In genomic region chr7:101422069-101422468, GRCm38 (mm10) we compare ENCODE assay signal across 10 mouse cellular contexts. TPM values are rescaled to one million over a fixed set of nuclear protein-coding genes. Genes with fewer than 3 reads are reported as not detected.
A peak's percentile ranks its signal among the peaks of the same experiment; 100 is the strongest.
DNase-seq lines count a peak whose midpoint lies in the region; ATAC-seq and TF ChIP-seq lines count a peak whose summit lies in the region.
"Had no signal": no experiment of that assay in that cellular context is flagged by ENCODE, and none has a peak within 500 bp of the region (broad histone marks: within the 10 kb centered on the region; RNA-seq: fewer than 3 reads in every experiment).

No protein-coding gene starts in this region.

- H3K36me3 ChIP-seq in limb, embryonic 14.5 days (ENCODE audit: control insufficient read depth, insufficient read depth, low read length): no peaks in the 10 kb centered on the region
- H3K36me3 ChIP-seq: embryonic facial prominence, embryonic 13.5 days; limb, embryonic 13.5 days had no signal

- 54% methylated on average over 3 of the region's 3 CpGs for WGBS in limb, embryonic 14.5 days

- H3K27ac ChIP-seq in limb, embryonic 14.5 days (replicated peaks; ENCODE audit: low read depth, low read length): no peak overlapping the region
- H3K27ac ChIP-seq: embryonic facial prominence, embryonic 13.5 days; limb, embryonic 13.5 days had no signal

- no peaks in the 10 kb centered on the region for H3K27me3 ChIP-seq in limb, embryonic 14.5 days (ENCODE audit: control insufficient read depth, insufficient read depth, low read length)

- intact Hi-C loops in heart, postnatal 10 days (cut with DNase I): no loop called here
- intact Hi-C loops in heart, postnatal 36 days (cut with DNase I): no loop called here
- intact Hi-C loops in gastrocnemius, postnatal 14 days (cut with DNase I; ENCODE audit: low total_unique reads): loop anchor here (10.0 kb wide), 1 partner anchor 193 kb away; no protein-coding TSS in a partner anchor

- H3K9me3 ChIP-seq in limb, embryonic 14.5 days (ENCODE audit: control insufficient read depth, low read length): no peaks in the 10 kb centered on the region
- H3K9me3 ChIP-seq: embryonic facial prominence, embryonic 13.5 days; limb, embryonic 13.5 days had no signal

- no peak overlapping the region for H3K9ac ChIP-seq in limb, embryonic 14.5 days (ENCODE audit: low read depth, low read length, severe bottlenecking)
- H3K9ac ChIP-seq: embryonic facial prominence, embryonic 13.5 days; limb, embryonic 13.5 days had no signal

- no peak overlapping the region for H3K4me2 ChIP-seq in limb, embryonic 14.5 days (replicated peaks; ENCODE audit: low read depth, low read length, severe bottlenecking)
- H3K4me2 ChIP-seq: embryonic facial prominence, embryonic 13.5 days; limb, embryonic 13.5 days had no signal

- no peak for TF ChIP-seq POLR2A in limb, embryonic 14.5 days (IDR thresholded peaks at IDR 0.05; ENCODE audit: borderline replicate concordance, extremely low read depth, insufficient read depth, insufficient read length)

- ATAC-seq in limb, embryonic 14.5 days (ENCODE audit: low FRiP score, low read depth): 0 out of 2 replicates have a peak, but pooled peaks have one; percentile 38

- DNase-seq in heart, postnatal 10 days: peak; percentile 37 to 58
- DNase-seq in heart, postnatal 36 days: no peak
- peak; percentile 57 for DNase-seq in 3T3-L1 (ENCODE audit: low read depth, low spot score)
- DNase-seq in embryo, embryonic 9.5 days (ENCODE audit: extremely low spot score): peak; percentile 31
- peak; percentile 83 for DNase-seq in limb, embryonic 14.5 days (ENCODE audit: low spot score)
- no peak for DNase-seq in cerebellum, postnatal 36 days
- no peak for DNase-seq in cerebellum, adult 18-20 months
- DNase-seq in gastrocnemius, postnatal 14 days: no peak

- no peak overlapping the region for H3K4me3 ChIP-seq in limb, embryonic 14.5 days (replicated peaks; ENCODE audit: low read length)
- H3K4me3 ChIP-seq: embryonic facial prominence, embryonic 13.5 days; limb, embryonic 13.5 days had no signal

- no peaks in the 10 kb centered on the region for H3K4me1 ChIP-seq in limb, embryonic 14.5 days (ENCODE audit: control insufficient read depth, insufficient read depth, low read length)
- H3K4me1 ChIP-seq: embryonic facial prominence, embryonic 13.5 days; limb, embryonic 13.5 days had no signal

RNA-seq across cellular contexts. Expression of gene Pde2a, which starts 0.6 kb away (rescaled TPM):
- total RNA-seq in heart, postnatal 10 days (2021): 10 to 100 TPM; 65.2 to 70.1 TPM
- 10 to 100 TPM; 51.8 to 74.3 TPM for total RNA-seq in heart, postnatal 36 days (2021)
- polyA plus RNA-seq in limb, embryonic 14.5 days (2012; rRNA removed): 11.8 and 12.7 TPM in 2 replicates
- 4.9 and 10.5 TPM in 2 replicates for polyA plus RNA-seq in limb, embryonic 14.5 days (2014; fragmentation: Nextera tagmentation; extraction: Ambion mirVana)
- 10 to 100 TPM; 35.1 to 37.3 TPM for total RNA-seq in gastrocnemius, postnatal 14 days (2021)

RNA-seq across cellular contexts. Expression of gene Gm45837, which starts 11.4 kb away (rescaled TPM):
- not detected for total RNA-seq in heart, postnatal 10 days (2021)
- not detected for total RNA-seq in heart, postnatal 36 days (2021)
- 0.41 and 0.93 TPM in 2 replicates for polyA plus RNA-seq in limb, embryonic 14.5 days (2012; rRNA removed)
- 7.5 and 8.8 TPM in 2 replicates for polyA plus RNA-seq in limb, embryonic 14.5 days (2014; fragmentation: Nextera tagmentation; extraction: Ambion mirVana)
- 1 to 10 TPM; 2.3 to 6.4 TPM for total RNA-seq in gastrocnemius, postnatal 14 days (2021)

Comparison
In these comparisons a context has a peak if more than half of its experiments do, and no peak if none do; other contexts are left out.
1. DNase-seq: peak in heart, postnatal 10 days (2 of 2), 3T3-L1 (single experiment), embryo, embryonic 9.5 days (single experiment) and limb, embryonic 14.5 days (single experiment); none in heart, postnatal 36 days (0 of 2), cerebellum, postnatal 36 days (0 of 2), cerebellum, adult 18-20 months (0 of 2) and gastrocnemius, postnatal 14 days (single experiment).